Mouse (Mus musculus): ENCODE results near the gene Ptprd. TPM values are rescaled to one million over a fixed set of nuclear protein-coding genes. Genes with fewer than 3 reads are reported as not detected.
A peak's percentile ranks its signal among the peaks of the same experiment; 100 is the strongest.

The Ptprd gene
- polyA plus RNA-seq, 1 experiment from 2014 or later = 14.9 TPM

DNA sequence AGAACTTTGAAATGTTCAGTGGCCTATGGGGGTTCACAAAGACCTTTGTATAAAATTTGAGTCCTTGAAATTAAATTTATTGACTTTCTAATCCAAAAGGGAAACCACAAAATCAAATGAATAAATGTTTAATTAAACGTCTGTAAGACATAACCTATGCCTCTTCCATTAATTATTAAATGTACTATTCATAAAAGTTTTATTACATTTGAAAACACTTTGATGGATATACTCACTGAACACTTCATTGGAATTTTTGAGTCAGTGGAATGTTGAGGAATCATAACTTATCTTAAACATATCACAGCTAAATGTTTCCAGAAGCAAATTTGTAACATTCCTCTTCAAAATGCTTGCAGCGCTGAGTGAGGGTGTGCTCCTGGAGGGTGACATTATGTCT, 1551.6 kb downstream of the Ptprd start:
- WGBS = 36% methylated on average over 2 of the region's 2 CpGs
- H3K4me3 ChIP-seq (ENCODE audit: low read depth, low read length) = no peak overlapping the region
- no peaks in the 10 kb centered on the region for H3K9me3 ChIP-seq (ENCODE audit: low read length)
- TF ChIP-seq CTCF (IDR thresholded peaks at IDR 0.05) (no peak), EP300 (IDR thresholded peaks at IDR 0.05) (no peak)
- no peak overlapping the region for H3K4me2 ChIP-seq (replicated peaks; ENCODE audit: low read depth, low read length)
- ATAC-seq (peak; percentile 38; the same call in 1 of the 2 replicates), DNase-seq (ENCODE audit: low spot score) (peak; percentile 10)
- no peak overlapping the region for H3K27ac ChIP-seq (ENCODE audit: low read length)
- H3K4me1 ChIP-seq (ENCODE audit: insufficient read depth, low read depth, low read length) = no peaks in the 10 kb centered on the region
- H3K27me3 ChIP-seq (replicated peaks; ENCODE audit: insufficient read depth, low read length) = no peaks in the 10 kb centered on the region
- H3K36me3 ChIP-seq (ENCODE audit: insufficient read depth, low read length) = no peaks in the 10 kb centered on the region
- H3K9ac ChIP-seq (replicated peaks; ENCODE audit: low read depth) = no peak overlapping the region

DNA sequence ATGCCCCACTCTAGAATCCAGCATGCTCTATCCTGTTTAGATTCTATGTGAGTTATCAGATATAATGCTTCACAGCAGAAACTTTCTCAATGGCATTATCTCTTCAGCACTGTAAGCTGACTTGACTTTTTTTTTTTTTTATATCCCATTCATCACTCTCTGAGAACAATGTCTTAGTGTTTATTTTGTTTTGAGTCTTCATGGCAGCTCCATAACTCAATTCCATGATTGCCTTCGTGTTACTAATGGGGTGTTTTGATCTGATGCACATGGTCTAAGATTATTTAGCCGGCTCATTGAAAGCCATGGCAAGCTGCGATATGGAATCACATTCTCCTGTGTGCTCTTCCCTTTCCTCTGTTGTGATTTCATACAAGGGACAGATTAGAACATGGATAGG, 1555.0 kb downstream of the Ptprd start:
- Histone ChIP-seq H3K4me1 (ENCODE audit: insufficient read depth, low read depth, low read length) (no peaks in the 10 kb centered on the region), H3K9ac (replicated peaks; ENCODE audit: low read depth) (no peak overlapping the region), H3K27me3 (replicated peaks; ENCODE audit: insufficient read depth, low read length) (no peaks in the 10 kb centered on the region), H3K4me2 (replicated peaks; ENCODE audit: low read depth, low read length) (no peak overlapping the region), H3K9me3 (ENCODE audit: low read length) (no peaks in the 10 kb centered on the region), H3K4me3 (ENCODE audit: low read depth, low read length) (no peak overlapping the region), H3K27ac (ENCODE audit: low read length) (no peak overlapping the region), H3K36me3 (ENCODE audit: insufficient read depth, low read length) (no peaks in the 10 kb centered on the region)
- WGBS = 41% methylated on average over 3 of the region's 3 CpGs
- TF ChIP-seq EP300 (IDR thresholded peaks at IDR 0.05) (no peak), CTCF (IDR thresholded peaks at IDR 0.05) (no peak)
- ATAC-seq = peak; percentile 50; the same call in 1 of the 2 replicates
- peak; percentile 35 for DNase-seq (ENCODE audit: low spot score)

- Histone ChIP-seq H3K9me3 (ENCODE audit: low read length) (no peaks in the 10 kb centered on the region), H3K36me3 (ENCODE audit: insufficient read depth, low read length) (no peaks in the 10 kb centered on the region), H3K4me1 (ENCODE audit: insufficient read depth, low read depth, low read length) (no peaks in the 10 kb centered on the region), H3K9ac (replicated peaks; ENCODE audit: low read depth) (no peak overlapping the region), H3K4me2 (replicated peaks; ENCODE audit: low read depth, low read length) (no peak overlapping the region), H3K4me3 (ENCODE audit: low read depth, low read length) (no peak overlapping the region), H3K27me3 (replicated peaks; ENCODE audit: insufficient read depth, low read length) (no peaks in the 10 kb centered on the region), H3K27ac (ENCODE audit: low read length) (no peak overlapping the region)
- ATAC-seq (no peak), DNase-seq (ENCODE audit: low spot score) (no peak)
- 81% methylated on average over 2 of the region's 2 CpGs for WGBS
- TF ChIP-seq EP300 (IDR thresholded peaks at IDR 0.05) (no peak), CTCF (IDR thresholded peaks at IDR 0.05) (no peak)
Observed at GRCm38 (mm10) chr4:76652971-76653370, 1558.8 kb downstream of the Ptprd start.

GRCm38 (mm10) chr4:76621740-76622139, 1590.0 kb downstream of the Ptprd start:
- H3K27ac ChIP-seq (ENCODE audit: low read length) = no peak overlapping the region
- ATAC-seq (no peak), DNase-seq (ENCODE audit: low spot score) (no peak)
- TF ChIP-seq CTCF (IDR thresholded peaks at IDR 0.05) = no peak
- no peak for TF ChIP-seq EP300 (IDR thresholded peaks at IDR 0.05)
- no peaks in the 10 kb centered on the region for H3K27me3 ChIP-seq (replicated peaks; ENCODE audit: insufficient read depth, low read length)
- 77% methylated on average over 7 of the region's 7 CpGs for WGBS
- H3K4me1 ChIP-seq (ENCODE audit: insufficient read depth, low read depth, low read length) = no peaks in the 10 kb centered on the region
- no peak overlapping the region for H3K4me3 ChIP-seq (ENCODE audit: low read depth, low read length)
- no peak overlapping the region for H3K9ac ChIP-seq (replicated peaks; ENCODE audit: low read depth)
- no peaks in the 10 kb centered on the region for H3K36me3 ChIP-seq (ENCODE audit: insufficient read depth, low read length)
- H3K4me2 ChIP-seq (replicated peaks; ENCODE audit: low read depth, low read length) = no peak overlapping the region
- no peaks in the 10 kb centered on the region for H3K9me3 ChIP-seq (ENCODE audit: low read length)

- DNase-seq (ENCODE audit: low spot score) (no peak), ATAC-seq (no peak)
- Histone ChIP-seq H3K4me1 (ENCODE audit: insufficient read depth, low read depth, low read length) (no peaks in the 10 kb centered on the region), H3K36me3 (ENCODE audit: insufficient read depth, low read length) (no peaks in the 10 kb centered on the region), H3K27ac (ENCODE audit: low read length) (no peak overlapping the region), H3K4me3 (ENCODE audit: low read depth, low read length) (no peak overlapping the region), H3K27me3 (replicated peaks; ENCODE audit: insufficient read depth, low read length) (no peaks in the 10 kb centered on the region), H3K9ac (replicated peaks; ENCODE audit: low read depth) (no peak overlapping the region), H3K4me2 (replicated peaks; ENCODE audit: low read depth, low read length) (no peak overlapping the region), H3K9me3 (ENCODE audit: low read length) (no peaks in the 10 kb centered on the region)
- TF ChIP-seq EP300 (IDR thresholded peaks at IDR 0.05) (no peak), CTCF (IDR thresholded peaks at IDR 0.05) (no peak)
- whole genome bisulfite sequencing = 88% methylated on average over 6 of the region's 6 CpGs
Observed at GRCm38 (mm10) chr4:76616614-76617013, 1595.1 kb downstream of the Ptprd start.

DNA sequence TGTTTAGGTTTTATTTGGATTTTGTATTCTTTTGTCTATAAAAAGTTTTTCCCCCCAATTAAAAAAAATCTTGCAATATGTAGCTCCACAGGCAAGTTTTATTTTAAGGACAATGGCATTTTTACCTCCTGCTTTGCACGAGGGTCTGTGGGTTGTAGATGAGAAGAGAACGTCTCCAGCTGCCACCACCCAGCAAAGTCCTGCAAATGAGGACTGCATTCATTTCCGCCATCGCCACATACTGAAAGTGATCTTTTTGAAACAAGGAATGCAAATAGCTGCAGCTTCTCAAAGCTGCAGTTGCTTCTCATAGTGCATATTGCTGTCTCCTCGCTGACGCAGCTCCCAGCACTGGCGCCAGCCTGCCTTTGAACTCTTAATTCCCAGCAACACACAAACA, 1603.5 kb downstream of the Ptprd start:
- TF ChIP-seq CTCF (IDR thresholded peaks at IDR 0.05) (no peak), EP300 (IDR thresholded peaks at IDR 0.05) (no peak)
- no peaks in the 10 kb centered on the region for H3K9me3 ChIP-seq (ENCODE audit: low read length)
- H3K36me3 ChIP-seq (ENCODE audit: insufficient read depth, low read length) = no peaks in the 10 kb centered on the region
- H3K4me1 ChIP-seq (ENCODE audit: insufficient read depth, low read depth, low read length) = no peaks in the 10 kb centered on the region
- WGBS = 45% methylated on average over 7 of the region's 7 CpGs
- DNase-seq (ENCODE audit: low spot score) (no peak), ATAC-seq (no peak)
- no peak overlapping the region for H3K4me3 ChIP-seq (ENCODE audit: low read depth, low read length)
- no peak overlapping the region for H3K9ac ChIP-seq (replicated peaks; ENCODE audit: low read depth)
- no peaks in the 10 kb centered on the region for H3K27me3 ChIP-seq (replicated peaks; ENCODE audit: insufficient read depth, low read length)
- no peak overlapping the region for H3K27ac ChIP-seq (ENCODE audit: low read length)
- no peak overlapping the region for H3K4me2 ChIP-seq (replicated peaks; ENCODE audit: low read depth, low read length)

DNA sequence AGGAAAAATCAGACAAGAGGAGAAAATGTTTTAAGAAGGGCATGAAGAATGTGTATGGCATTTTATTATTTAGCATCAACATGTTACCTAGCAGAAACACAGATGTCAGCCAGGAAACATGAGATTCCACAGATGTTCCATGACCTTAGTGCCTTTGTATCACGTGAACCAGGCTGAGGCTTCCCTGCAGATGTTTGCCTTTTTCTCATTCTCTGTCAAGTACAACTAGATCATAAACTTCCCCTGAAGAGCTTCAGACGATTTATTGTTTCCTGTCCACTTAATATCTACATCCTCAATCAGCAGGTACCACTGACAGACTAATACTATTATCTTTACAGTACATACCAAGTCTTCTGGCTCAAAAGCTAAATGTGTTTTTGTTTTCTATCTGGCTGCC, 1605.0 kb downstream of the Ptprd start:
- DNase-seq (ENCODE audit: low spot score) = no peak
- Histone ChIP-seq H3K9me3 (ENCODE audit: low read length) (no peaks in the 10 kb centered on the region), H3K27me3 (replicated peaks; ENCODE audit: insufficient read depth, low read length) (no peaks in the 10 kb centered on the region), H3K27ac (ENCODE audit: low read length) (no peak overlapping the region), H3K36me3 (ENCODE audit: insufficient read depth, low read length) (no peaks in the 10 kb centered on the region), H3K4me2 (replicated peaks; ENCODE audit: low read depth, low read length) (no peak overlapping the region), H3K9ac (replicated peaks; ENCODE audit: low read depth) (no peak overlapping the region), H3K4me3 (ENCODE audit: low read depth, low read length) (no peak overlapping the region), H3K4me1 (ENCODE audit: insufficient read depth, low read depth, low read length) (no peaks in the 10 kb centered on the region)
- 25% methylated on average over 2 of the region's 2 CpGs for WGBS
- TF ChIP-seq EP300 (IDR thresholded peaks at IDR 0.05) = no peak
- TF ChIP-seq CTCF (IDR thresholded peaks at IDR 0.05) = no peak
- no peak for ATAC-seq

Measured in lung, postnatal 0 days (tissue).